Mouse (Mus musculus) liver, postnatal 0 days (tissue): Measurements from ENCODE around the gene Artn. TPM values are rescaled to one million over a fixed set of nuclear protein-coding genes. Genes with fewer than 3 reads are reported as not detected.
A peak's percentile ranks its signal among the peaks of the same experiment; 100 is the strongest.

Source experiments
- ATAC-seq: fragments of 200-750 bp; cut with Nextera tagmentation; 2 replicates; pipeline ENCODE4 v1.8.0; 2017; ENCODE audit warnings: mild to moderate bottlenecking, moderate library complexity
- DNase-seq: peaks from one replicate; pipeline ENCODE4 v3.0.0-alpha.2; 2016
- H3K27ac ChIP-seq: fragments of 300-500 bp; sonication (generic); 2 replicates; pipeline ENCODE4 v1.5.1; 2014; ENCODE audit warnings: antibody characterized with exemption, moderate library complexity, mild to moderate bottlenecking, low read depth
- H3K27me3 ChIP-seq: fragments of 300-500 bp; sonication (generic); 2 replicates; pipeline ENCODE4 v1.6.1; 2014; ENCODE audit warnings: low read length, control low read depth, mixed read lengths; ENCODE audit not compliant: insufficient read depth
- H3K36me3 ChIP-seq: fragments of 300-500 bp; sonication (generic); replicated peaks from 2 replicates; pipeline ENCODE4 v1.6.1; 2014; ENCODE audit warnings: mild to moderate bottlenecking, control low read depth, low read length, moderate library complexity, mixed read lengths; ENCODE audit not compliant: insufficient read depth
- H3K4me1 ChIP-seq: fragments of 300-500 bp; sonication (generic); 2 replicates; pipeline ENCODE4 v1.6.1; 2014; ENCODE audit warnings: antibody characterized with exemption, mild to moderate bottlenecking, control low read depth; ENCODE audit not compliant: insufficient read depth
- H3K4me2 ChIP-seq: fragments of 300-500 bp; sonication (generic); 2 replicates; pipeline ENCODE4 v1.6.1; 2014; ENCODE audit warnings: low read depth, mild to moderate bottlenecking, low read length, moderate library complexity, mixed read lengths
- H3K4me3 ChIP-seq: fragments of 300-500 bp; sonication (generic); 2 replicates; pipeline ENCODE4 v1.5.1; 2014; ENCODE audit warnings: low read depth, low read length
- H3K9ac ChIP-seq: fragments of 300-500 bp; sonication (generic); replicated peaks from 2 replicates; pipeline ENCODE4 v1.6.1; 2014; ENCODE audit warnings: mild to moderate bottlenecking, moderate library complexity
- H3K9me3 ChIP-seq: fragments of 300-500 bp; sonication (generic); 2 replicates; pipeline ENCODE4 v1.6.1; 2016; ENCODE audit warnings: mild to moderate bottlenecking, control low read depth, low read length, mixed read lengths
- CTCF ChIP-seq: sonication (generic); IDR thresholded peaks from 2 replicates; pipeline ENCODE4 v1.5.1; 2016; ENCODE audit warnings: antibody characterized with exemption, low read depth
- EP300 ChIP-seq: IDR thresholded peaks from 2 replicates; pipeline ENCODE4 v1.6.1; 2016; ENCODE audit warnings: antibody characterized with exemption, low read depth, mild to moderate bottlenecking
- WGBS: fragments of 180-500 bp; shearing (Covaris S2); extraction: QIAGEN DNeasy Blood & Tissue Kit; methylation state at CpG from one replicate; pipeline ENCODE4 v1.1.7; 2014; ENCODE audit not compliant: insufficient replicate concordance; 5-methylcytosine and 5-hydroxymethylcytosine counted together
- polyA plus RNA-seq: library from polyadenylated mRNA; unstranded; fragments of >200 nt; fragmentation: Nextera tagmentation; extraction: Ambion mirVana; gene quantifications from 2 replicates; pipeline ENCODE4 v1.2.1, GENCODE M21; 2015

Artn gene
- polyA plus RNA-seq, 1 experiment from 2014 or later = 0.88 TPM

DNA sequence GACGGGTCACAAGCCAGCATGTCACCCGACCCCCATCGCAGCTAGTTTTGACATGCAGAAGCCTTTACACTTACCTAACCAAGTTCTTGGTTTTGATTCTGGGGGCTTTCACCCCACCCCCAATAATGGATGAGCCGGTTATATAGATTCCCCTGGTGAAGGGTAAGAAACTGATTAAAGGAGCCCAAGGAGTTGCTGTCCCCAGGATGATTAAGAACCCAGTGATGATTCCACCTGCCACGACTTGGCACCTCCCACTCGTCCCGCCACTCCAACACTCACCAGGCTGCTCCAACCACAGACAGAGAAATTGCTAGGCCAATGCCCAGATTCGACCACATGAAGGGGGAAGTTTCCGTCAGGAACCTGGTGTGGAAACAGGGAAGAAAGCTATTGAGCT is 43.6 kb downstream of the Artn start:
- H3K4me3 ChIP-seq = peak overlapping the region; percentile 93
- H3K27ac ChIP-seq = no peak overlapping the region
- H3K27me3 ChIP-seq = peaks cover 22% of the 10 kb centered on the region
- TF ChIP-seq EP300 = no peak
- no peak for TF ChIP-seq CTCF
- H3K9ac ChIP-seq = peak overlapping the region; percentile 94
- peaks cover 35% of the 10 kb centered on the region for H3K36me3 ChIP-seq
- peaks cover 16% of the 10 kb centered on the region for H3K4me1 ChIP-seq
- ATAC-seq (no peak), DNase-seq (no peak)
- peak overlapping the region; percentile 93 for H3K4me2 ChIP-seq
- WGBS = 69% methylated on average over 9 of the region's 9 CpGs
- no peaks in the 10 kb centered on the region for H3K9me3 ChIP-seq

DNA sequence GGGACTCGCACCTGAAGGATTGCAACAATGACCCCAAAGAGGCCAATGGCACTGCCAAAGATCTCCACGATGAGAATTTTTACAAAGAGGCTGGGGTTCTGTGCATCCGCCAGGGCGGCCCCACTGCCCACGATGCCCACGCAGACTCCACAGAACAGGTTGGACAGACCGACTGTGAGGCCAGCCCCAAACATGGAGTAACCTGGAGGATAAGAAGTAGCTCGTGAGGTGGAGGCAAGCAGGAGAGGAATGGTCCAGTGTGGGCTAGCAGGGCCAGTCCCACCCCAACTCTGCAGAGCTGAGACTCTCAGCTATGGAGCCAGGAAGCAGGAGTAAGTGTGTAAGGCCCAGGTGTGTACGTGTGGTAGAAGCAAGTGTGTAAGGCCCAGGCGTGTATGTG is 44.5 kb downstream of the Artn start:
- Histone ChIP-seq H3K4me3 (no peak overlapping the region), H3K36me3 (peaks cover 32% of the 10 kb centered on the region), H3K9me3 (no peaks in the 10 kb centered on the region), H3K27me3 (peaks cover 24% of the 10 kb centered on the region), H3K9ac (no peak overlapping the region), H3K27ac (no peak overlapping the region), H3K4me1 (peaks cover 14% of the 10 kb centered on the region), H3K4me2 (no peak overlapping the region)
- TF ChIP-seq CTCF (no peak), EP300 (no peak)
- DNase-seq (no peak), ATAC-seq (no peak)
- 91% methylated on average over 10 of the region's 10 CpGs for WGBS

DNA sequence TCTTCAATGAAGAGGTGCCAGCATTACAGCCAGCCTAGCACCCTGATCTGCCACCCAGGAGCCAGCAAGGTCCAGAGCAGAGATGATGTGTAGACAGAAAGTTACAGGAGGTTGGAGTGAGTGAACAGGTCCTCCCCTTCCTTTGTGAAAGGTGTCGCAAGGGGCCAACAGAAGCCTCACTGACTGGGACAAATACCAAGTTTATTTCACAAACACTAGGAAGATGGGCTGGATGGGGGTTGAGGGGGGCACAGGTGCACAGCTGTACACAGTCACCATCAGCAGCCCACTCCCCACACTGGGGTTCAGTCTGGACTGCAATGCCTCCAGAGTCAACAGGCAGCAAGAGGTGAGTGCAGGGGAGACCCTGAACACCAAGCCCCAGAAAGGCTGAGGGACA is 45.4 kb downstream of the Artn start:
- WGBS = 67% methylated on average over 1 of the region's 1 CpGs
- Histone ChIP-seq H3K4me3 (no peak overlapping the region), H3K9me3 (no peaks in the 10 kb centered on the region), H3K36me3 (peaks cover 23% of the 10 kb centered on the region), H3K9ac (no peak overlapping the region), H3K4me2 (no peak overlapping the region), H3K27me3 (peaks cover 24% of the 10 kb centered on the region), H3K4me1 (peaks cover 14% of the 10 kb centered on the region), H3K27ac (no peak overlapping the region)
- no peak for TF ChIP-seq CTCF
- TF ChIP-seq EP300 = no peak
- ATAC-seq (no peak), DNase-seq (no peak)

DNA sequence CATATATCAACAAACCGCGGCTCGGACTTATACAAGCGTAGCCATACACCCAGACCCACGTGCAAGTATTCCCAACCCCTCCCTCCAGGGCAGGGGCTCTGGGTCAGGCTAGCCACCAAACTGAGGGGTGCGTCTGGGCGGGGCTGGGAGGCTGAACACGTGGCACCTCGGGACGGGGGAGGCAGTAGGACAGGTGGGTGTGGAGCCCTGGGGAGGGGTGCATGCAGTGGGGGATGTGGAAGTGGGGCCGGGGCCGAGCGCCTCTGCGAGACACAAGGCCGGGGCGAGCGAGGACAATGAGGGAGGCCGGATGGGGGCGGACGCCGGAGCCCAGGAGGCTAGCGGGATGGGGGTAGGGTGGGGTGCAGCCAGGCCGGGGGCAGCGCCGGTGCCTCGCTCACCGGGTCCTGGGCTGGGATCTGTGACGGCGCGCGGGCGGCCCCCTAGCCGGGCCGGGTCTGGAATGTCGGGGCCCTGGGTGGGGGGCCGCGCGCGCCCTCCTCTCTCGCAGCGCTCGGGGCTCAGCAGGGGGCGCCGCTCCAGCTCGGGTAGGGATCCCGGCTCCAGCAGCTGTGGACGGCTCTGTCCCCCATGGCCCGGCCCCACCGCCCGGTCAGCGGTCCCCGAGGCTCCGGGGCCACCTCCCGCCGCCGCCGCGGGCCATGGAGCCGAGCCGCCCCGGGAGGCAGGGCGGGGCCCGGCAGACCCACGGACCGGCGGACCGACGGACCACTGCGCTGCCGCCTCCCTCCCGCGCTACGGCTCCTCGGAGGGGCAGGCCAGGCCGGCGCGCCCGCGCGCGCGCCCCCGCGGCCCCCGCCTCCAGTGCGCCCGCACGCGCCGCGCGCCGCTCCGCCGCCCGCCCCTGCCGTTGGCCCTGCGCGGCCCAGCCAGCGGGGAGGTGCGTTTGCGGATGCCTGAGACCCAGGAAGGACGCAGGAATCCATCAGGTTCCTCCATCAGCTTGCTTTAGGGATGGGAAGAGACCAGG is 46.6 kb downstream of the Artn start, which contains the start of gene B4galt2:
Gene B4galt2, minus strand, starts transcription at position 787 of the 991 bp plus-strand sequence.
- H3K9me3 ChIP-seq = no peaks in the 10 kb centered on the region
- peak within 1 kb of the TSS; percentile 63 for H3K9ac ChIP-seq
- peak within 1 kb of the TSS; percentile 86 for H3K4me2 ChIP-seq
- peaks cover 22% of the 10 kb centered on the region for H3K36me3 ChIP-seq
- 2% methylated on average over 39 of the region's 103 CpGs for WGBS
- DNase-seq (no peak), ATAC-seq (no peak)
- peaks cover 14% of the 10 kb centered on the region for H3K4me1 ChIP-seq
- TF ChIP-seq CTCF = 0 out of 2 replicates have a peak, but pooled peaks have one; percentile 10
- TF ChIP-seq EP300 = no peak
- H3K4me3 ChIP-seq = peak within 1 kb of the TSS; percentile 56
- peaks cover 24% of the 10 kb centered on the region for H3K27me3 ChIP-seq
- H3K27ac ChIP-seq = no peak within 1 kb of the TSS

DNA sequence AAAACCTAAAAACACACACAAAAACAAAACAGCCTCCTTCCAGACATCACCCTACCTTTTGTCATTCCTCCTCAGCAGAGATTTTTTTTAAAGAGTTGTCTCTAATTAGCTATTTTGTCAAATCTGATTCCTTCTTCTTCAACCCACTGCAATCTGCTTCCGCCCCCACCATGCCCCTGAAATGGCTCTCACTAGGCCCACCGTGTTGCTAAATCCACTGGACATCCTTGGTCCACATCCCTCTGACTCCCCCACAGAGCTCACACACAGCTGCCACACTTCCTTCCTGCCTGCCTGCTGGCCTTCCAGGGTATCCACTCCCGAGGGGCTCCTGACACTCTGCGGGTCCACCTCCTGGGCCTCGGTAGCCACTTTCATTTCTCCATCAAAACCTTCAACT is 50.9 kb downstream of the Artn start:
- no peak overlapping the region for H3K4me3 ChIP-seq
- DNase-seq = no peak
- H3K9ac ChIP-seq = no peak overlapping the region
- WGBS = 58% methylated on average over 5 of the region's 5 CpGs
- H3K4me2 ChIP-seq = no peak overlapping the region
- no peak overlapping the region for H3K27ac ChIP-seq
- H3K4me1 ChIP-seq = peaks cover 4% of the 10 kb centered on the region; the same call in 1 of the 2 replicates
- 0 out of 2 replicates have a peak, but pooled peaks cover under 1% of the 10 kb centered on the region for H3K36me3 ChIP-seq
- no peak for ATAC-seq
- no peaks in the 10 kb centered on the region for H3K9me3 ChIP-seq
- TF ChIP-seq EP300 (no peak), CTCF (no peak)
- peaks cover 17% of the 10 kb centered on the region for H3K27me3 ChIP-seq

DNA sequence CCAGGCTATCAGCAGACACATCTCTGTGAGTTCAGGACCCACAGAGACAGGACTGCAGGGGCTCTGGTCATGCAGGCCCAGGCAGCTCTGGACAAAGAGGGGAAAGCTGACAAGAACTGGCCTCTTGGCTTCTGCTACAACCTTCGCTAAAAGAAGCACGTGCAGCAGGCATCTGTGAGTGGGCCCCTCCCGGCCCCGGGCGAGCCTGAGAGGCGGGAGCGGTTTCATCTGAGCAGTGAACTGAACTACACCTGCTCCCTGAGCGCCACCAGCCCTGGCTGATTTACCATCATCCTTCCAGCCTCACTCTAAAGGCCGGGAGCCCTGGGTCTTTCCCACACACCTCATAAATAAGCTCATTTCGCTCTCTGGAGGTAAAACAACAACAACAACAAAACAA is 51.3 kb downstream of the Artn start:
- Histone ChIP-seq H3K9me3 (no peaks in the 10 kb centered on the region), H3K27me3 (peaks cover 17% of the 10 kb centered on the region), H3K4me3 (no peak overlapping the region), H3K36me3 (no peaks in the 10 kb centered on the region), H3K4me2 (no peak overlapping the region), H3K27ac (no peak overlapping the region), H3K9ac (no peak overlapping the region), H3K4me1 (peaks cover under 1% of the 10 kb centered on the region; the same call in 1 of the 2 replicates)
- DNase-seq = no peak
- no peak for TF ChIP-seq CTCF
- TF ChIP-seq EP300 = no peak
- 72% methylated on average over 10 of the region's 10 CpGs for WGBS
- ATAC-seq = no peak

Other genes with a start within 250 kb of the Artn start
- gene Dmap1, start 247.5 kb downstream of the Artn start, polyA plus RNA-seq = 14.6 TPM in 2 replicates
- not detected in 2 replicates for gene Gm12845, start 205.4 kb downstream of the Artn start, polyA plus RNA-seq
- gene Klf17, start 164.1 kb downstream of the Artn start, polyA plus RNA-seq = not detected in 2 replicates
- gene Slc6a9, start 95.3 kb downstream of the Artn start, polyA plus RNA-seq = 16.0 and 19.5 TPM in 2 replicates
- 0.15 and 0.34 TPM in 2 replicates for gene Ccdc24, start 57.2 kb downstream of the Artn start, polyA plus RNA-seq
- gene B4galt2, start 46.3 kb downstream of the Artn start, polyA plus RNA-seq = 0.63 and 0.67 TPM in 2 replicates
- gene Atp6v0b, start 42.4 kb downstream of the Artn start, polyA plus RNA-seq = 149 and 164 TPM in 2 replicates
- 3.5 and 4.5 TPM in 2 replicates for gene Dph2, start 37.7 kb downstream of the Artn start, polyA plus RNA-seq
- 7.5 and 7.7 TPM in 2 replicates for gene Ipo13, start 14.8 kb downstream of the Artn start, polyA plus RNA-seq
- 4.5 and 5.1 TPM in 2 replicates for gene St3gal3, start 205.2 kb upstream of the Artn start, polyA plus RNA-seq